ENCODE assay signal across 11 mouse cellular contexts in genomic region chr5:146792140-146792791, GRCm38 (mm10). TPM values are rescaled to one million over a fixed set of nuclear protein-coding genes. Genes with fewer than 3 reads are reported as not detected.
A peak's percentile ranks its signal among the peaks of the same experiment; 100 is the strongest.
DNase-seq lines count a peak whose midpoint lies in the region; ATAC-seq and TF ChIP-seq lines count a peak whose summit lies in the region.
"Had no signal": no experiment of that assay in that cellular context is flagged by ENCODE, and none has a peak within 500 bp of the region (broad histone marks: within the 10 kb centered on the region; RNA-seq: fewer than 3 reads in every experiment).

No protein-coding gene starts in this region.

- H3K36me3 ChIP-seq in neural tube, embryonic 12.5 days = no peaks in the 10 kb centered on the region
- no peaks in the 10 kb centered on the region for H3K36me3 ChIP-seq in liver, embryonic 11.5 days (ENCODE audit: control insufficient read depth, insufficient read depth, low read length)
- H3K36me3 ChIP-seq in stomach, postnatal 0 days (ENCODE audit: control insufficient read depth, insufficient read depth, low read length) = no peaks in the 10 kb centered on the region
- H3K36me3 ChIP-seq in forebrain, embryonic 11.5 days (ENCODE audit: control insufficient read depth, insufficient read depth, low read length) = no peaks in the 10 kb centered on the region

- peaks cover 23% of the 10 kb centered on the region for H3K4me1 ChIP-seq in neural tube, embryonic 12.5 days
- H3K4me1 ChIP-seq in liver, embryonic 11.5 days (replicated peaks; ENCODE audit: control insufficient read depth, insufficient read depth, low read length) = peaks cover 41% of the 10 kb centered on the region
- peaks cover 7% of the 10 kb centered on the region; the same call in 1 of the 2 replicates for H3K4me1 ChIP-seq in stomach, postnatal 0 days (replicated peaks; ENCODE audit: control insufficient read depth, insufficient read depth)
- peaks cover 7% of the 10 kb centered on the region; the same call in 1 of the 2 replicates for H3K4me1 ChIP-seq in forebrain, embryonic 11.5 days (replicated peaks; ENCODE audit: control insufficient read depth, insufficient read depth, low read length)

- no peaks in the 10 kb centered on the region for H3K9me3 ChIP-seq in neural tube, embryonic 12.5 days
- no peaks in the 10 kb centered on the region for H3K9me3 ChIP-seq in liver, embryonic 11.5 days (ENCODE audit: control insufficient read depth, low read length)
- no peaks in the 10 kb centered on the region for H3K9me3 ChIP-seq in stomach, postnatal 0 days (ENCODE audit: control insufficient read depth, low read length)
- H3K9me3 ChIP-seq in forebrain, embryonic 11.5 days (ENCODE audit: control insufficient read depth, low read length) = no peaks in the 10 kb centered on the region

- no peak for ATAC-seq in neural tube, embryonic 12.5 days (ENCODE audit: low FRiP score, low read depth)
- ATAC-seq in liver, embryonic 11.5 days (replicated peaks; ENCODE audit: low FRiP score) = no peak
- no peak for ATAC-seq in stomach, postnatal 0 days (ENCODE audit: low FRiP score, low TSS enrichment)
- no peak for ATAC-seq in forebrain, embryonic 11.5 days (replicated peaks; ENCODE audit: low FRiP score)

- TF ChIP-seq CTCF in gastrocnemius, adult 2 months (IDR thresholded peaks at IDR 0.05) = no peak
- no peak for TF ChIP-seq CTCF in stomach, postnatal 0 days (IDR thresholded peaks at IDR 0.05; ENCODE audit: low read depth)

- TF ChIP-seq EP300 in stomach, postnatal 0 days (optimal IDR thresholded peaks at IDR 0.05) = no peak

- 80% methylated on average over 7 of the region's 7 CpGs for WGBS in neural tube, embryonic 12.5 days
- 62% methylated on average over 7 of the region's 7 CpGs for WGBS in liver, embryonic 11.5 days
- 57% methylated on average over 7 of the region's 7 CpGs for WGBS in stomach, postnatal 0 days
- 85% methylated on average over 7 of the region's 7 CpGs for WGBS in forebrain, embryonic 11.5 days

- peak overlapping the region; percentile 51 for H3K27ac ChIP-seq in gastrocnemius, adult 2 months
- H3K27ac ChIP-seq in neural tube, embryonic 12.5 days = no peak overlapping the region
- H3K27ac ChIP-seq in liver, embryonic 11.5 days (ENCODE audit: low read depth, low read length) = no peak overlapping the region
- H3K27ac ChIP-seq in stomach, postnatal 0 days (replicated peaks) = no peak overlapping the region
- no peak overlapping the region for H3K27ac ChIP-seq in forebrain, embryonic 11.5 days (ENCODE audit: low read depth, low read length)
- H3K27ac ChIP-seq: heart, adult 2 months had no signal

- no peak for DNase-seq in gastrocnemius, adult 2 months
- DNase-seq in gastrocnemius, postnatal 25 days = no peak
- DNase-seq in neural tube, embryonic 10.5 days (ENCODE audit: extremely low spot score, low spot score) = no peak
- no peak for DNase-seq in liver, embryonic 11.5 days (ENCODE audit: low spot score)
- DNase-seq in stomach, postnatal 0 days (ENCODE audit: low spot score) = no peak
- DNase-seq in cerebellum, postnatal 10 days = no peak
- DNase-seq in forebrain, embryonic 11.5 days (ENCODE audit: low spot score) = no peak
- DNase-seq: cerebellum, adult 11-12 months had no signal

- no peak overlapping the region for H3K9ac ChIP-seq in neural tube, embryonic 12.5 days
- H3K9ac ChIP-seq in liver, embryonic 11.5 days (ENCODE audit: low read depth, low read length) = no peak overlapping the region
- no peak overlapping the region for H3K9ac ChIP-seq in stomach, postnatal 0 days (ENCODE audit: low read length)
- no peak overlapping the region for H3K9ac ChIP-seq in forebrain, embryonic 11.5 days (ENCODE audit: low read length)

- H3K27me3 ChIP-seq in neural tube, embryonic 12.5 days (replicated peaks) = no peaks in the 10 kb centered on the region
- no peaks in the 10 kb centered on the region for H3K27me3 ChIP-seq in liver, embryonic 11.5 days (replicated peaks; ENCODE audit: control insufficient read depth, insufficient read depth, low read length)
- no peaks in the 10 kb centered on the region for H3K27me3 ChIP-seq in stomach, postnatal 0 days (ENCODE audit: control insufficient read depth, insufficient read depth, low read length)
- no peaks in the 10 kb centered on the region for H3K27me3 ChIP-seq in forebrain, embryonic 11.5 days (ENCODE audit: control insufficient read depth, insufficient read depth, low read length)

- peak overlapping the region; percentile 84 for H3K4me2 ChIP-seq in neural tube, embryonic 12.5 days (replicated peaks)
- H3K4me2 ChIP-seq in liver, embryonic 11.5 days = peak overlapping the region; percentile 90
- H3K4me2 ChIP-seq in stomach, postnatal 0 days (replicated peaks; ENCODE audit: low read depth) = 0 out of 2 replicates have a peak overlapping the region, but pooled peaks have one; percentile 24
- H3K4me2 ChIP-seq in forebrain, embryonic 11.5 days (ENCODE audit: low read depth, low read length, severe bottlenecking) = no peak overlapping the region

- intact Hi-C loops in gastrocnemius, adult 2 months (cut with DNase I) = no loop called here

- H3K4me3 ChIP-seq in gastrocnemius, adult 2 months = peak overlapping the region; percentile 29
- H3K4me3 ChIP-seq in neural tube, embryonic 12.5 days = no peak overlapping the region
- H3K4me3 ChIP-seq in liver, embryonic 11.5 days (ENCODE audit: low read depth, low read length) = no peak overlapping the region
- H3K4me3 ChIP-seq in stomach, postnatal 0 days (ENCODE audit: low read depth, low read length) = no peak overlapping the region
- H3K4me3 ChIP-seq in forebrain, embryonic 11.5 days (ENCODE audit: low read depth, low read length) = no peak overlapping the region
- H3K4me3 ChIP-seq: heart, adult 2 months had no signal

RNA-seq across cellular contexts. Expression of gene Usp12, which starts 2.5 kb away (rescaled TPM):
- total RNA-seq in gastrocnemius, adult 2 months (2021) = 10 to 100 TPM; 15.4 to 22.4 TPM
- total RNA-seq in gastrocnemius, postnatal 25 days (2021) = 10 to 100 TPM; 14.1 to 16.8 TPM
- polyA plus RNA-seq in neural tube, embryonic 12.5 days (2016; fragmentation: Nextera tagmentation; extraction: Ambion mirVana) = 21.4 and 24.2 TPM in 2 replicates
- 11.1 and 12.8 TPM in 2 replicates for polyA plus RNA-seq in liver, embryonic 11.5 days (2014; fragmentation: Nextera tagmentation; extraction: Ambion mirVana)
- 10.4 and 10.5 TPM in 2 replicates for polyA plus RNA-seq in stomach, postnatal 0 days (2015; fragmentation: Nextera tagmentation; extraction: Ambion mirVana)
- 10.4 and 13.1 TPM in 2 replicates for polyA plus RNA-seq in forebrain, embryonic 11.5 days (2014; fragmentation: Nextera tagmentation; extraction: Ambion mirVana)

RNA-seq across cellular contexts. Expression of gene Rpl21, which starts 40.4 kb away (rescaled TPM):
- total RNA-seq in gastrocnemius, adult 2 months (2021) = 100 to 1,000 TPM; 120 to 155 TPM
- total RNA-seq in gastrocnemius, postnatal 25 days (2021) = 100 to 1,000 TPM; 103 to 126 TPM
- 415 and 416 TPM in 2 replicates for polyA plus RNA-seq in neural tube, embryonic 12.5 days (2016; fragmentation: Nextera tagmentation; extraction: Ambion mirVana)
- polyA plus RNA-seq in liver, embryonic 11.5 days (2014; fragmentation: Nextera tagmentation; extraction: Ambion mirVana) = 719 and 772 TPM in 2 replicates
- polyA plus RNA-seq in stomach, postnatal 0 days (2015; fragmentation: Nextera tagmentation; extraction: Ambion mirVana) = 515 and 522 TPM in 2 replicates
- 440 and 469 TPM in 2 replicates for polyA plus RNA-seq in forebrain, embryonic 11.5 days (2014; fragmentation: Nextera tagmentation; extraction: Ambion mirVana)

RNA-seq across cellular contexts. Expression of gene Rasl11a, which starts 52.6 kb away (rescaled TPM):
- total RNA-seq in gastrocnemius, adult 2 months (2021) = 1 to 10 TPM; 1.7 to 2.0 TPM
- 1 to 10 TPM; 1.2 to 1.9 TPM for total RNA-seq in gastrocnemius, postnatal 25 days (2021)
- polyA plus RNA-seq in neural tube, embryonic 12.5 days (2016; fragmentation: Nextera tagmentation; extraction: Ambion mirVana) = 22.4 and 23.4 TPM in 2 replicates
- polyA plus RNA-seq in liver, embryonic 11.5 days (2014; fragmentation: Nextera tagmentation; extraction: Ambion mirVana) = 4.3 and 4.9 TPM in 2 replicates
- 13.7 and 13.8 TPM in 2 replicates for polyA plus RNA-seq in stomach, postnatal 0 days (2015; fragmentation: Nextera tagmentation; extraction: Ambion mirVana)
- 24.8 and 28.6 TPM in 2 replicates for polyA plus RNA-seq in forebrain, embryonic 11.5 days (2014; fragmentation: Nextera tagmentation; extraction: Ambion mirVana)
- total RNA-seq: neutrophil, adult 5-6 weeks had no signal
